Mouse (Mus musculus) E14TG2a.4 (cell line): ENCODE results near the gene Cdkl5.

Experiments
- CTCF ChIP-seq: conservative IDR thresholded peaks from 2 replicates; pipeline ENCODE4 v1.5.1; 2014; ENCODE audit warnings: low read length
- NANOG ChIP-seq: IDR thresholded peaks from 2 replicates; pipeline ENCODE4 v1.6.1; 2014; ENCODE audit warnings: borderline replicate concordance, low read length, mixed read lengths
- POU5F1 ChIP-seq: IDR thresholded peaks from 2 replicates; pipeline ENCODE4 v1.6.1; 2014; ENCODE audit warnings: low read length, borderline replicate concordance

DNA sequence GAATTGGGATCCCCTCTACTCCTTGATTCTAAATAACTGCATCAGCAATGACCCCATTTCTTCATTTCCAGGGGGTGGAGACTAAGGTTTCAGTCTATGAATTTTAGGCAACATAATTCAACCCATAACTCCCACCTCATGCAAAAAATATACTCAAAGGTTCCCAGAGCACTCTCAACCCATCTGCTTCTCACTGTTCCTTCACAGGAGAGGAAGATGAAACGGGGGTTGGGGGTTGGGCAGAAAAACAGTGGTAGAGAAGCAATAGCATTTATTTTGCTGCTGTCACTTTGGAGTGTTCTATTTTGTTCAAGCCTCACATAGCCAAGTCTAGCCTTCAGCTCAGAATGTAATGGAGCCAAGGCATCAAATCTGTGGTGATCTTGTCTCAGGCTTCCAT lies 23.7 kb upstream of the Cdkl5 start:
- TF ChIP-seq CTCF, result no peak
- TF ChIP-seq POU5F1, result no peak
- no peak for TF ChIP-seq NANOG
